Mouse (Mus musculus) limb, embryonic 14.5 days (tissue): ENCODE data around the gene Rpgrip1l. TPM values are rescaled to one million over a fixed set of nuclear protein-coding genes. Genes with fewer than 3 reads are reported as not detected.

Source experiments
- ATAC-seq: fragments of 200-750 bp; cut with Nextera tagmentation; 2 replicates; pipeline ENCODE4 v1.8.0; 2017; ENCODE audit warnings: low read depth, moderate number of reproducible peaks, moderate TSS enrichment; ENCODE audit not compliant: low FRiP score
- DNase-seq: peaks from one replicate; pipeline ENCODE4 v3.0.0-alpha.2; 2015; ENCODE audit warnings: low spot score
- H3K27ac ChIP-seq: fragments of 300-500 bp; sonication (generic); replicated peaks from 2 replicates; pipeline ENCODE4 v1.5.1; 2014; ENCODE audit warnings: low read depth, mild to moderate bottlenecking, low read length, moderate library complexity, mixed read lengths
- H3K27me3 ChIP-seq: fragments of 300-500 bp; sonication (generic); 2 replicates; pipeline ENCODE4 v1.6.1; 2014; ENCODE audit warnings: low read length, mixed read lengths; ENCODE audit not compliant: control insufficient read depth, insufficient read depth
- H3K36me3 ChIP-seq: fragments of 300-500 bp; sonication (generic); 2 replicates; pipeline ENCODE4 v1.6.1; 2014; ENCODE audit warnings: mild to moderate bottlenecking, low read length, moderate library complexity, mixed read lengths; ENCODE audit not compliant: control insufficient read depth, insufficient read depth
- H3K4me1 ChIP-seq: fragments of 300-500 bp; sonication (generic); 2 replicates; pipeline ENCODE4 v1.6.1; 2014; ENCODE audit warnings: antibody characterized with exemption, low read length, mixed read lengths; ENCODE audit not compliant: control insufficient read depth, insufficient read depth
- H3K4me2 ChIP-seq: fragments of 300-500 bp; sonication (generic); replicated peaks from 2 replicates; pipeline ENCODE4 v1.6.1; 2014; ENCODE audit warnings: low read depth, mild to moderate bottlenecking, low read length, moderate library complexity; ENCODE audit not compliant: severe bottlenecking
- H3K4me3 ChIP-seq: fragments of 300-500 bp; sonication (generic); replicated peaks from 2 replicates; pipeline ENCODE4 v1.5.1; 2014; ENCODE audit warnings: low read length
- H3K9ac ChIP-seq: fragments of 300-500 bp; sonication (generic); 2 replicates; pipeline ENCODE4 v1.6.1; 2014; ENCODE audit warnings: mild to moderate bottlenecking, low read depth, low read length, moderate library complexity; ENCODE audit not compliant: severe bottlenecking
- H3K9me3 ChIP-seq: fragments of 300-500 bp; sonication (generic); 2 replicates; pipeline ENCODE4 v1.6.1; 2016; ENCODE audit warnings: low read length; ENCODE audit not compliant: control insufficient read depth
- POLR2A ChIP-seq: fragments of 200-500 bp; IDR thresholded peaks from 2 replicates; pipeline ENCODE4 v1.8.0; 2012; ENCODE audit warnings: inconsistent platforms, mild to moderate bottlenecking, moderate library complexity, borderline replicate concordance; ENCODE audit not compliant: insufficient read depth, insufficient read length; ENCODE audit errors: extremely low read depth
- WGBS: fragments of 180-500 bp; shearing (Covaris S2); extraction: QIAGEN DNeasy Blood & Tissue Kit; methylation state at CpG from one replicate; pipeline ENCODE4 v1.1.7; 2014; 5-methylcytosine and 5-hydroxymethylcytosine counted together
- polyA plus RNA-seq, 2 experiments: library from polyadenylated mRNA; depleted of rRNA in 1 of 2; stranded (reverse) in 1 of 2; unstranded in 1 of 2; fragments of >200 nt; fragmentation: Nextera tagmentation in 1 of 2; extraction: Ambion mirVana in 1 of 2; gene quantifications; 2 replicates each; pipeline versions ENCODE4 v1.2.1 to v1.2.3; 2012 to 2014

The Rpgrip1l gene
- polyA plus RNA-seq, 2 experiments, result 7.7 to 16.5 TPM

DNA sequence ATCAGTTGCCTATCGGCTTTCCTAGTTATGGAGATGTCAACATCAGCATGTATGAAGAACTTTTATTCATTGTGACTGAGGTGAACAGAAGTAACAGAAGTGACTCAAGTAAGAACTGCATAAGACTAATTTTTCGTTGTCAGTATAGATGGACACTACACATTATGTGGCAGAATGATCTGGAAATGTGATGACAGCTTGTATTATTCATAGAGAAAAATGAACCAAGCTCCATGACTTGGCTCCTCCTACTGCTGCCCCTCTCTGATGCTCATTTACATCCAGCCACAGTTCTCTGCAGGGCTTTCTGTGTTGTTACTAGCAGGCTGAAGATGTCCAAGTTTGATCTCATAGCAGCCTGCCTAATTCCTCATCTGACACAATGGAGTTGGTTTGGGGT lies 75.9 kb downstream of the Rpgrip1l start:
- WGBS, result 83% methylated on average over 2 of the region's 2 CpGs

DNA sequence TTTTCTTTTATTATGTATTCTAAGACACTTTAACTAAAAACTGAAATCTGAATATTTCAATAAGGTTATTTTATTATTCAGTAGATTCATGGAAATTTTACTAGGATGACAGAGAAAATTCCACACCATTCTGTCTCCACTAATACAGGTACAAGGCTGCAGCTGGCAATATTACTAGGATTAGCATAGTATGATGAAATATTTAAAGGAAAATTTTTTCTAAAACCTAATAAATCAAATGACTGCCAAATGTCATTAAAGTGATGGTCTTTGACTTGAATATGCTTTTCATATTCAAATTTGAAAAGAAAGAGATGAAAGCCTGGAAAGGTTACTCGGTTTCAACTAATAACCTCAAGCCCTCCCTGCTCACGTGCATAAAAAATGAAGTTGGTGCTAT lies 79.0 kb downstream of the Rpgrip1l start:
- H3K4me1 ChIP-seq, result no peaks in the 10 kb centered on the region
- no peak overlapping the region for H3K4me2 ChIP-seq
- no peak for TF ChIP-seq POLR2A
- ATAC-seq, result no peak
- no peak overlapping the region for H3K27ac ChIP-seq
- H3K9me3 ChIP-seq, result no peaks in the 10 kb centered on the region
- no peak for DNase-seq
- WGBS, result 76% methylated on average over 2 of the region's 2 CpGs
- H3K9ac ChIP-seq, result no peak overlapping the region
- no peak overlapping the region for H3K4me3 ChIP-seq
- no peaks in the 10 kb centered on the region for H3K27me3 ChIP-seq
- H3K36me3 ChIP-seq, result peaks cover 5% of the 10 kb centered on the region; the same call in 1 of the 2 replicates

More for the DNA sequence above, 75.9 kb downstream of the Rpgrip1l start:
- Histone ChIP-seq H3K4me1 (no peaks in the 10 kb centered on the region), H3K4me3 (no peak overlapping the region), H3K9ac (no peak overlapping the region), H3K36me3 (no peaks in the 10 kb centered on the region; the same call in 1 of the 2 replicates), H3K4me2 (no peak overlapping the region), H3K9me3 (no peaks in the 10 kb centered on the region), H3K27me3 (no peaks in the 10 kb centered on the region), H3K27ac (no peak overlapping the region)
- ATAC-seq, result no peak
- no peak for DNase-seq
- no peak for TF ChIP-seq POLR2A

DNA sequence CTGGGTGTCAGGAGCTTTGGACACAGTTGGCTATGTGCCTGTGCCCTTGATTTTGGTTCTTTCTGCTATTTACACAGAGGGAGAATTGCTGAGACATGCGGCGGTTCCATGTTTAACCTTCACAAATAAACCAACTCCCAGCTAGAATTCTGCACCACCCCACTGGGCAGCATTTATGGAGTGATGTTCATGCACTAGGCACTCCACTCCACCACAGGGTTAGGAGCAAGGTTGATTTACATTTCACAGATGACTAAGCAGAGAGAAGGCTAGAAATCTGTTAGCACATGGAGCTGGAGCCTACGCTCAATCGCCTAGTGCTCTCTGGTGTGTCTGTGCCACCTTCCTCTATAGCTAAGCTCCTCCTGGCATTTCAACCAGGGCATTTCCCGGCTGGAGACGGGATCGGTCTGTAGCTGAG lies 85.6 kb downstream of the Rpgrip1l start:
- Histone ChIP-seq H3K4me2 (no peak overlapping the region), H3K27me3 (no peaks in the 10 kb centered on the region), H3K4me1 (no peaks in the 10 kb centered on the region), H3K4me3 (no peak overlapping the region), H3K36me3 (peaks cover 16% of the 10 kb centered on the region; the same call in 1 of the 2 replicates), H3K9ac (no peak overlapping the region), H3K27ac (no peak overlapping the region), H3K9me3 (no peaks in the 10 kb centered on the region)
- TF ChIP-seq POLR2A, result no peak
- no peak for DNase-seq
- WGBS, result 91% methylated on average over 7 of the region's 7 CpGs
- no peak for ATAC-seq

DNA sequence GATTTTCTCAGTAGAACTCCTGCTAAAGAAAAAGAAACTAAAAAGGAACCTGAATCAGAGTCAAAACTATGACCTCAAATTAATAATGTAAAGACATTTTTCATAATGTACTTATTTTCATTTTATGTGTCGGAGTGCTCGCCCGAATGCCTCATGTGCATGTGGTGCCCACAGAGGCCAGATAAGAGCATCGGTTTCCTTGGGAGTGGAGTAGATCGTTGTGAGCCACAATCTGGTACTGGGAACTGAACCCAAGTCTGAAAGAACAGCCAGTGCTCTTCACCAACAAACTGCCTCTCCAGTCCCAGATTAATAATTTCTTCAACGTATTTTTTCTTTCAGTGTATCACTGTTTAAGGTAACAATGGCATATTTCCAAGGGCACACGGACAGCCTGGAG lies 88.8 kb downstream of the Rpgrip1l start:
- no peak for DNase-seq
- Histone ChIP-seq H3K9me3 (no peaks in the 10 kb centered on the region), H3K36me3 (peaks cover 12% of the 10 kb centered on the region; the same call in 1 of the 2 replicates), H3K4me2 (no peak overlapping the region), H3K9ac (no peak overlapping the region), H3K4me3 (no peak overlapping the region), H3K27me3 (no peaks in the 10 kb centered on the region), H3K4me1 (no peaks in the 10 kb centered on the region), H3K27ac (no peak overlapping the region)
- WGBS, result 92% methylated on average over 7 of the region's 7 CpGs
- ATAC-seq, result no peak
- no peak for TF ChIP-seq POLR2A

DNA sequence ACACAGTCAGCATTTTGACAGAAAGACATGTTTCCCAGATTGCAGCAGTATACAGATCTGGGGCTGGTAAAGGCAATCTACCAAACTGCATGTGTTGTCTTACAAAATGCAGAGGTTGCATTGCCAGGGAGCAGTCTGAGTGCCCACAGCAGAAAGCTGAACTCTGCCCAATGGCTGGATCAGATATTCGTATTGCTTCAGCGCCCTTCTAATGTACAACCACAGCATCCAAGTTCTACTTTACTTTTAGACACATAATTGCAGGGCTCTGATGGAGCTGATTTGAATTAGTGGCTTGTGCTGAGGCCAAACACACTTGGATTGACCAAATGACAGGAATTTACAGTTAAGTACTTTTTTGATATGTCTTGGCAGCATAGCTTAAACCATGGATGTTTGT lies 91.2 kb downstream of the Rpgrip1l start:
- no peak overlapping the region for H3K27ac ChIP-seq
- H3K4me2 ChIP-seq, result no peak overlapping the region
- H3K4me3 ChIP-seq, result no peak overlapping the region
- no peak for ATAC-seq
- 89% methylated on average over 2 of the region's 2 CpGs for WGBS
- no peak overlapping the region for H3K9ac ChIP-seq
- H3K27me3 ChIP-seq, result no peaks in the 10 kb centered on the region
- TF ChIP-seq POLR2A, result no peak
- H3K9me3 ChIP-seq, result no peaks in the 10 kb centered on the region
- no peaks in the 10 kb centered on the region for H3K4me1 ChIP-seq
- no peak for DNase-seq
- H3K36me3 ChIP-seq, result peaks cover 12% of the 10 kb centered on the region; the same call in 1 of the 2 replicates

DNA sequence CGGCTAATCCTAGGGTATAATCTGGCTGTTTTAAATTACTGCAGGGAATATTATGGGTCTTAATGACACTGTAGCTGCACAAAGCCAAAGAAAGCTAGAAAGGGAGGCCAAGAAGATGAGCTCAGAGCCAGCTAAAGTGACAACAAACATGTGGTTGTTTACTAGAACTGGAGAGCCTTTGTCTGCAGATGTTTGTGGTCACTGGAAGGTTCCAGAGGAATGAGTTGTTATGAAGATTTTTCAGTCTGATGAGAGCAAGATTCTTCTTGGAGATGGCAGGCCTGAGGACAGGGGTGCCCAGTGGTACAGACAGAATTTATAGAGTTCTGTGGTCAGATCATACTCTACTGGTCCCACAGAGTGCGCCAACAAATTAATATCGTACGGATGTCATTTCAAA lies 94.8 kb downstream of the Rpgrip1l start:
- 79% methylated on average over 4 of the region's 4 CpGs for WGBS
- H3K36me3 ChIP-seq, result no peaks in the 10 kb centered on the region
- ATAC-seq (no peak), DNase-seq (no peak)
- H3K4me3 ChIP-seq, result no peak overlapping the region
- no peaks in the 10 kb centered on the region for H3K9me3 ChIP-seq
- no peak overlapping the region for H3K9ac ChIP-seq
- no peaks in the 10 kb centered on the region for H3K4me1 ChIP-seq
- H3K4me2 ChIP-seq, result no peak overlapping the region
- no peak for TF ChIP-seq POLR2A
- no peaks in the 10 kb centered on the region for H3K27me3 ChIP-seq
- no peak overlapping the region for H3K27ac ChIP-seq
